Mouse (Mus musculus) E14TG2a.4 (cell line): ENCODE results near the gene Hspa12a.

Source experiments
- CTCF ChIP-seq: conservative IDR thresholded peaks from 2 replicates; pipeline ENCODE4 v1.5.1; 2014; ENCODE audit warnings: low read length
- POU5F1 ChIP-seq: IDR thresholded peaks from 2 replicates; pipeline ENCODE4 v1.6.1; 2014; ENCODE audit warnings: low read length, borderline replicate concordance

GRCm38 (mm10) chr19:58789194-58789593, 154.3 kb downstream of the Hspa12a start:
- TF ChIP-seq CTCF (no peak), POU5F1 (no peak)
